Mouse (Mus musculus): ENCODE results near the gene Rwdd3. TPM values are rescaled to one million over a fixed set of nuclear protein-coding genes. Genes with fewer than 3 reads are reported as not detected.

Gene Rwdd3
- polyA plus RNA-seq (2015; fragmentation: Nextera tagmentation; extraction: Ambion mirVana), result 4.6 and 5.9 TPM in 2 replicates

DNA sequence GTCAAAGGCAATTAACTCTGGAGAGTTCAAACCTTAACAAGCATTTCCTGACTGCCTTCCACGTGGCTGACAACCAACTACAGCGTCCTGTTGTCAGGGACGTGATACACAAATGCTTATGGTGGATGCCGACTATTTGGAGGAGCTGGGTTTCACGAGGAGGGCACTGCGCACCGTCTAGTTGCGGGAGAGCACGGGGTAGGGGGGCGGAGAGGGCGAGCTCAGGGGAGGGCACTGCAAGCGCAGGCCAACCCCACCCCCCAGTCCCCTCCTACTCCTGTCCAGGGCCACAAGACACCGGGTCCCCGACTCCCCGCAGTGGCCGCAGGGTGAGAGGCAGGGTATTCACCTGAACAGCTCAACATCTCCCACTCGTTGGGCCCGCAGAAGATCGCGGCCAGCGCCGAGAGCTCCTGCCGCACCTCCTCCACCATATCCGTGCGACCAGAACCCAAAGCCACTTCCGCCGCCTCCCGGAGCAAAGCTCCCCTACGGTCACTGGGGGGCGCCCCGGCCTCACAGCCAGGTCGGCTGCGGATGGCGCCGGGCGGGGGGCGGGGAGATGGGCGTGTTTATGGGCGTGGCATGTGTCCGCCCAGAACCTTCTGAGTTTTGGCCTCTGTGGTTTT, at the start of gene Rwdd3:
Gene Rwdd3 (minus strand): TSS at position 453 of the 629 bp plus-strand sequence.
- WGBS, result under 1% methylated on average over 40 of the region's 40 CpGs
- H3K4me1 ChIP-seq, result 0 out of 2 replicates have a peak, but pooled peaks cover 9% of the 10 kb centered on the region
- no peaks in the 10 kb centered on the region for H3K27me3 ChIP-seq
- peak within 1 kb of the TSS; percentile 66 for H3K4me3 ChIP-seq (replicated peaks)
- no peaks in the 10 kb centered on the region for H3K9me3 ChIP-seq (replicated peaks)
- ATAC-seq (replicated peaks; ENCODE audit: low FRiP score), result peak; percentile 96
- H3K4me2 ChIP-seq, result peak within 1 kb of the TSS; percentile 84
- no peaks in the 10 kb centered on the region for H3K36me3 ChIP-seq
- peak within 1 kb of the TSS; percentile 81 for H3K27ac ChIP-seq
- peak within 1 kb of the TSS; percentile 57 for H3K9ac ChIP-seq

DNA sequence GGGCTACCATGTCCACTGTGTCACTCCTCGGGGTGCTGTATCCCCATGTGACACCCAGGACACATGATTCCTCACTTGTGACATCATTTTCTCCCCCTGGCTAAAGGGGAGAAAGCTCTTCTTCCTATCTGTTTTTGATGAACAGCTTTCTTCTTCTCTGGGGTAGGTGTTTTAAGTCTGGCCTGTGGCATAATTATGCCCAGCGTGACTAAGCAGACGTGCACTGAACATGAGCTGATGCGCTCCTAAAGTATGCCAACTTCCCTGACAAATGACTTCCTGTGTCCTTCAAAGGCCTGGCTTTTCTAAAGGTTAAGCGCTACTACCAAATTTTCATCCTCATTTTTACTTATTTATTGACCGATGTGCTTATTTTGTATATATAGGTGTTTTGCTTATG, 45.5 kb upstream of the Rwdd3 start:
- Histone ChIP-seq H3K9ac (no peak overlapping the region), H3K36me3 (no peaks in the 10 kb centered on the region), H3K27me3 (no peaks in the 10 kb centered on the region), H3K27ac (no peak overlapping the region), H3K4me2 (no peak overlapping the region), H3K4me1 (no peaks in the 10 kb centered on the region), H3K9me3 (replicated peaks) (no peaks in the 10 kb centered on the region), H3K4me3 (replicated peaks) (no peak overlapping the region)
- no peak for ATAC-seq (replicated peaks; ENCODE audit: low FRiP score)
- 80% methylated on average over 6 of the region's 6 CpGs for WGBS

DNA sequence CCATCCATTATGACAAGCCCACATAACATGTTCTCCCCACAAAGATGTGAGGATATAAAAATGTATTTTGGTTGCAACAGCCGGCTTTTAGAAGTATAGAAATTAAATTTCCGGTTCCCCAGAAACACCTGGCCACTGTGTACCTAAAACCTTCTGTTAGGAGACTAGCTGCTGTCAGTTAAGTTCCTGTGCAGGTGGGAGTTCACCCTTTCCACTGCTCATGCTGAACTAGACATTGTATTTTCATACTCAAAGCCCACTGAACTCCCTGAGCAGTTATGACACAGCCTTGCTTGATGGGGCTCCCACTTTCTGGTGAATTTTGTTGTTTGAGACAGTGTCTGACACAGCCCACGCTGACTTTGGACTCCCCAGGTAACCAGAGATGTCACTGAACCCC, 42.0 kb upstream of the Rwdd3 start:
- Histone ChIP-seq H3K9ac (no peak overlapping the region), H3K36me3 (no peaks in the 10 kb centered on the region), H3K4me3 (replicated peaks) (no peak overlapping the region), H3K9me3 (replicated peaks) (no peaks in the 10 kb centered on the region), H3K27me3 (no peaks in the 10 kb centered on the region), H3K27ac (no peak overlapping the region), H3K4me1 (0 out of 2 replicates have a peak, but pooled peaks cover 5% of the 10 kb centered on the region), H3K4me2 (no peak overlapping the region)
- 82% methylated on average over 3 of the region's 3 CpGs for WGBS
- no peak for ATAC-seq (replicated peaks; ENCODE audit: low FRiP score)

DNA sequence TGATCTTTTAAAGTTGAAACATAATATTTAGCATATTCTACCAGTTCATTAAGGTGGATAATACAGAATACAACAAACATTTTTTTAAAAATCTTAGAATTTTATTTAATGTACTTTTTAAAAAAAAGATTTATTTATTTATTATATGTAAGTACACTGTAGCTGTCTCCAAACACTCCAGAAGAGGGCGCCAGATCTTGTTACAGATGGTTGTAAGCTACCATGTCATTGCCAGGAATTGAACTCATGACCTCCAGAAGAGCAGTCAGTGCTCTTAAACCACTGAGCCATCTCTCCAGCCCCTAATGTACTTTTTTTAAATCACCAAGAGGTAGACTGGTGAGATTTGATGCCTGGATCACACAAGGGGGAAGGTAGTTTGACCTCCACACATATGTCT, 40.7 kb upstream of the Rwdd3 start:
- Histone ChIP-seq H3K4me1 (0 out of 2 replicates have a peak, but pooled peaks cover 5% of the 10 kb centered on the region), H3K36me3 (no peaks in the 10 kb centered on the region), H3K9ac (no peak overlapping the region), H3K9me3 (replicated peaks) (no peaks in the 10 kb centered on the region), H3K27me3 (no peaks in the 10 kb centered on the region), H3K27ac (no peak overlapping the region), H3K4me2 (no peak overlapping the region), H3K4me3 (replicated peaks) (no peak overlapping the region)
- WGBS, result 50% methylated on average over 1 of the region's 1 CpGs
- no peak for ATAC-seq (replicated peaks; ENCODE audit: low FRiP score)

DNA sequence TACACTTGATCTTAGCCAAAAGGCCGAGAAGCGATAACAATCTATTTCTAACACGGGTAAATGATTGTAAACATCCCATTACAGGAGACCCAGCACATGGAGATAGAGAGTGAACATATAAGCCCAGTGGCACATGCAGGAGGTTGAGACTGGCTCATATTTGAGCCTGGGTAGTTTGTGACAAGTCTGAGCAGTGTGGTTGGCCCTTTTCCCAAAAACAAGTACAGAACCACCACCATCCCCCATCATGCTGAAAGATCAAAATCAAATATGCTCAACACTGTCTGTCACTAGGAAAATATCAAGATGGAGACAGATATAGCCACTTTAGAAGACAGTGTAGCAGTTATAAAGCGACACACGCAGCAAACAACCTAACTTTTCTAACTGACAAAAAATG, 37.5 kb upstream of the Rwdd3 start:
- WGBS, result 88% methylated on average over 5 of the region's 5 CpGs
- Histone ChIP-seq H3K9ac (no peak overlapping the region), H3K4me3 (replicated peaks) (no peak overlapping the region), H3K27ac (no peak overlapping the region), H3K9me3 (replicated peaks) (no peaks in the 10 kb centered on the region), H3K27me3 (no peaks in the 10 kb centered on the region), H3K4me2 (no peak overlapping the region), H3K4me1 (0 out of 2 replicates have a peak, but pooled peaks cover 5% of the 10 kb centered on the region), H3K36me3 (no peaks in the 10 kb centered on the region)
- ATAC-seq (replicated peaks; ENCODE audit: low FRiP score), result no peak

DNA sequence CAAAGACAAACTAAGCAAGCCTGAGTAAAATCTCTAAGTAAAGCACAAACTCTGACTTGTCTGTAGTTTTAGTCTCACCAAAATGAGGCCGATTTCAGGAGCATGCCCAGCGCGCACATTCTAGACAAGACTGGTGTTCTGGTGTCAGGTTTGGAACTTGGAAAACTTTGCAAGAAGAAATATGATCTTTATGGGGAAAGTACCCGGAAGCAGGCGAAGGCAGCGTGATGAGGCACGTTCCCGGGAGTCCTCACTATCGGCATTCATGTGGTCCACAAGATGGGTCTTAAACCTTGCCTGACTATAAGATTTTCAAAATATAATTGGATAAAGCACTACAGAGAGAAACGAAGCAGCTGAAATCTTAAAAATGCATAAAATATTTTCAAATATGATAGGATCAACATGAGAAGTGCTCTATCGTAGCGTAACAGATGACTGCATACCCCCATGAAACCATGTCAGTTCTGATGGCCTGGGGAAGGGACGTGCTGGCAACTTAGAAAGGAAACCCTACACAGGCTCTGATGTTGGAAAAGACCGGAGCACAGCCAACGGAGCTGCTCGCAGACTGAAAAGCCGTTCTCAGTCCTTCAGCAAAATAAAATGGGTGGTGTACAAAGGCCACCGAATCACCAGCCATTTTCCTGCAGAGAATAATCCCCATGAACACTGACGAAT, 34.8 kb upstream of the Rwdd3 start:
- 73% methylated on average over 19 of the region's 19 CpGs for WGBS
- Histone ChIP-seq H3K9me3 (replicated peaks) (no peaks in the 10 kb centered on the region), H3K9ac (no peak overlapping the region), H3K4me2 (no peak overlapping the region), H3K4me3 (replicated peaks) (no peak overlapping the region), H3K4me1 (0 out of 2 replicates have a peak, but pooled peaks cover 5% of the 10 kb centered on the region), H3K27me3 (no peaks in the 10 kb centered on the region), H3K36me3 (no peaks in the 10 kb centered on the region), H3K27ac (no peak overlapping the region)
- ATAC-seq (replicated peaks; ENCODE audit: low FRiP score), result no peak

DNA sequence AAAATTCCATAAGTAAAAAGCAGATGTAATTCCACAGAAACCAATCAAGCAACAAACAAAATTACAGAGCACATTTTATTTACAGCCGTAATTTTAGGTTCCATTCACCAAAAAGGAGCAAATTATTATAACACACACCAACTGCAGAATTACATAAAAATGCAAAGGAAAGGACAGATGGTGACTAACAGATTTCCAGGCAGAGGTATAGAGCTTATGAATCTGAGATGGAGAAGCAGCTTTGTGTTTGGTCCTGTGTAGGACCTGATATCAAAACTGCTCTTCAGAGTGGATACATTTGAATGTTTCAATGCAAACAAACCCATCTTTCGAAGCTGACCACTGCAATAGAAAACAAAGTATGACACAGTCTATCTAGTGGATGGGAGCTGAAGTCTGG, 31.1 kb upstream of the Rwdd3 start:
- no peak overlapping the region for H3K9ac ChIP-seq
- H3K27ac ChIP-seq, result no peak overlapping the region
- no peak overlapping the region for H3K4me2 ChIP-seq
- ATAC-seq (replicated peaks; ENCODE audit: low FRiP score), result no peak
- no peaks in the 10 kb centered on the region for H3K9me3 ChIP-seq (replicated peaks)
- 84% methylated on average over 2 of the region's 2 CpGs for WGBS
- H3K4me3 ChIP-seq (replicated peaks), result no peak overlapping the region
- no peaks in the 10 kb centered on the region for H3K27me3 ChIP-seq
- H3K36me3 ChIP-seq, result no peaks in the 10 kb centered on the region
- H3K4me1 ChIP-seq, result no peaks in the 10 kb centered on the region

DNA sequence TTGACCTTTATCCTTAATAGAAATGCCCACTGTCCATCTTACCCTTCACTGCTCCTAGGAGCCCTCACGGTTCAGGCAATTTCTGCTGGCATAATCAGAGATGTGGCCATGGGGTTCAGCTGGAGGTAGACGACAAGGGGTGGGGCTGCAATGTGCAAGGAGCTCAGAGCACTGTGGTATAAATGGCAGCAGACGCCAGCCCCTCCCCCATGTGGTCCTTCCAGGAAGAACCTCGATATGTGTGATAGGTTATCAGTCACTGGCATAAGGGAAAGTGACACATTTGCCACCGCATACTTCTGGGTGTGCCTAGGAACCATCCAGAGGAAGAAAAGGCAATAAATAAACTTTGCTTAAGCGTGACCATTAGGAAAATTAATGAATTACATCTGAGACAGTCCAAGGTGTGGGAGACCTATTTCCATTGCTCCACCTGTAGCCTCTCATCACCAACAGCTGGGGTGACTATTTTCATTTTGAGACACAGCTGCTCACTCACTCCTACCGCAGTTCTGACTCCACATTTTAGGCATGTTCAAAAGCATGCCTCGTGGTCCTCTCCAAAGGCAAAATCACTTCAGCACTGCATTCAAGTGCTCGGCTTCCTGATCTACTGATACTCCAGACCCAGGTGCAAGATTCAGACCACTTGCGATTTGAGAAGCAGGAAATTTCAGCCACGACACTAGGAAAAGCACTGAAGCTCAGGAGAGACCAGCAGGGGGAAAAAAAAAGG, 29.7 kb upstream of the Rwdd3 start:
- Histone ChIP-seq H3K36me3 (no peaks in the 10 kb centered on the region), H3K4me3 (replicated peaks) (no peak overlapping the region), H3K9me3 (replicated peaks) (no peaks in the 10 kb centered on the region), H3K27me3 (no peaks in the 10 kb centered on the region), H3K27ac (no peak overlapping the region), H3K4me1 (no peaks in the 10 kb centered on the region), H3K4me2 (no peak overlapping the region), H3K9ac (no peak overlapping the region)
- peak; percentile 88 for ATAC-seq (replicated peaks; ENCODE audit: low FRiP score)
- 52% methylated on average over 11 of the region's 11 CpGs for WGBS

DNA sequence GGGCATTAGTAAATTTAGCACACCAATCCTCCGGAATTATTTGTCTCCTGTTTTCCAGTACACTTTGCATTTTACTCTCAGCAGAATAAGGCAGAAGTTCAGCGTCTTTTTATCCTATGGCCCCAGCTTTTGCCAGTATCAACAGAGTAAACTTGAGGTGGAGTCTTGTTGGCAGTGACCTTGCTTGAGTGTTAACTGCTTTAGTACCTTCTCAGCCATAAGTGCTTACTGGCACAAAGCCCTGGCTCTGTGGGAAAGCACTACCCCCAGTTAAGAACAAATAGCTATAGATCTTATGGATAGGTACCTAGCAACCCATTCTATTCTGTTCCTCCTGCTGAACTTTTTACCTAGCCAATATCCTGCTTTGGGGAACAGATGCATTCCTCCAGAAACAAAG, 17.7 kb upstream of the Rwdd3 start:
- Histone ChIP-seq H3K27me3 (no peaks in the 10 kb centered on the region), H3K9me3 (replicated peaks) (no peaks in the 10 kb centered on the region), H3K4me1 (no peaks in the 10 kb centered on the region), H3K4me2 (no peak overlapping the region), H3K4me3 (replicated peaks) (no peak overlapping the region), H3K27ac (no peak overlapping the region), H3K9ac (no peak overlapping the region), H3K36me3 (no peaks in the 10 kb centered on the region)
- 85% methylated on average over 2 of the region's 2 CpGs for WGBS
- no peak for ATAC-seq (replicated peaks; ENCODE audit: low FRiP score)

DNA sequence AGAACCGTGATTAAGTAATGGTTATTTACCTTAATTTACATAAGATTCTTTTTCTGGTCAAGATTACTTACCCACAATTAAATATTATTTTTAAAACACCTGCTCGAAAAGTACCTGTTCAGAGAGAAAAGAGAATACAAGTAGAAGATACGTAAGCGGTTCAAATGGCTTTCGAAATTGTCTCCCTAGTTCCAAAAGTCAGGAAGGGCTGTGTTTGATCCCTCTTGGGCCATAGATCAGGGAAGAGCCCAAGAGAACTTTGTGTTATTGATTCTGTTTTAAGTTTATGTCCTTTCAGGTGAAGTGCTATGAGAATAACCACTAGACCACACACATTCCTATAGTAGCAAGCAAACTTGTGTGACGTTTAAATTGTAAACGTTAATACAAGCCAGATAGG, 16.0 kb upstream of the Rwdd3 start:
- no peaks in the 10 kb centered on the region for H3K9me3 ChIP-seq (replicated peaks)
- no peaks in the 10 kb centered on the region for H3K27me3 ChIP-seq
- H3K9ac ChIP-seq, result no peak overlapping the region
- no peaks in the 10 kb centered on the region for H3K36me3 ChIP-seq
- H3K4me1 ChIP-seq, result no peaks in the 10 kb centered on the region
- ATAC-seq (replicated peaks; ENCODE audit: low FRiP score), result no peak
- WGBS, result 90% methylated on average over 7 of the region's 7 CpGs
- no peak overlapping the region for H3K4me3 ChIP-seq (replicated peaks)
- H3K4me2 ChIP-seq, result no peak overlapping the region
- no peak overlapping the region for H3K27ac ChIP-seq

DNA sequence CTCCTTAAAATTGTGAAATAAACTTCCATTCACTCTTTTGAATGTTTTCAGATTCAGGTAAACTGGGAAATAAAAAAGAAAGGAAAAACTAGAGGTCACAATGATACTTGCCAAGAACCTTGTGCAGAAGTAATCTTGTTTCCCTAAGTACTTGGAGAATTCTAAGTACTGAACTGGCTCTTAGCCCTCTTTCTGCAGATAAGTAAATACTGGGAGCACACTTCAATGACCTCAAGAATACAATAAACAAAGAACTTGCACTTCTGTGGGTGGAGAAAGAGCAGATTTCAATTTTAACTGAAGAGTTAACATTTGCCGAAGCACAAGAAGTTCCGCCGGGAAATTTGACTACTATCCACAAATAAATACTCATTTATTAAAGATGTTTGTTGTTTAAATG, 15.4 kb upstream of the Rwdd3 start:
- Histone ChIP-seq H3K4me1 (no peaks in the 10 kb centered on the region), H3K9ac (no peak overlapping the region), H3K9me3 (replicated peaks) (no peaks in the 10 kb centered on the region), H3K4me2 (no peak overlapping the region), H3K4me3 (replicated peaks) (no peak overlapping the region), H3K36me3 (no peaks in the 10 kb centered on the region), H3K27ac (no peak overlapping the region), H3K27me3 (no peaks in the 10 kb centered on the region)
- WGBS, result 73% methylated on average over 3 of the region's 3 CpGs
- ATAC-seq (replicated peaks; ENCODE audit: low FRiP score), result no peak

DNA sequence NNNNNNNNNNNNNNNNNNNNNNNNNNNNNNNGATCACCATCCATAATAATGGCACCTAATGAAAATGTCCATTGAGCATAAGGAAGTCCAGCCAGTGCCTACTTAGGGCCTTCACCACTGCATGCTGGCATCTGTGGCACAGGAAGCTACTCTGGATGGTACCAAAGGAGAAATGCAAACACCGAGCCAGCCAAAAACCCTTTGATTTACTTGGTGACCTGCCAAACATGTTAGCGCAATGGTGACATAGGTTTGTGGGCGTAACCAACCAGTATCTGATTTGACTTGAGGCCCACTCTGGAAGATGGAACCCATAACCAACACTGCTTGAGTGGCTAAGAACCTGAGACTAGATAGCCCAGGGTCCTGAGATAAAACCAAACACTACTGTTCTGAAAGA, 13.7 kb upstream of the Rwdd3 start:
- no peaks in the 10 kb centered on the region for H3K27me3 ChIP-seq
- no peak overlapping the region for H3K27ac ChIP-seq
- no peaks in the 10 kb centered on the region for H3K4me1 ChIP-seq
- ATAC-seq (replicated peaks; ENCODE audit: low FRiP score), result no peak
- 96% methylated on average over 3 of the region's 3 CpGs for whole genome bisulfite sequencing
- no peak overlapping the region for H3K9ac ChIP-seq
- H3K4me2 ChIP-seq, result no peak overlapping the region
- H3K9me3 ChIP-seq (replicated peaks), result no peaks in the 10 kb centered on the region
- H3K4me3 ChIP-seq (replicated peaks), result no peak overlapping the region
- no peaks in the 10 kb centered on the region for H3K36me3 ChIP-seq

Measured in kidney, embryonic 15.5 days (tissue).